Mouse (Mus musculus): ENCODE results near the gene Smpd3. TPM values are rescaled to one million over a fixed set of nuclear protein-coding genes. Genes with fewer than 3 reads are reported as not detected.
"Not testable (repeated sequence)": the region's sequence is repeated elsewhere in the genome, so short reads cannot be mapped to it uniquely, and the experiment has no call there.

The Smpd3 gene
- polyA plus RNA-seq, 1 experiment from 2014 or later: 0.54 TPM

DNA sequence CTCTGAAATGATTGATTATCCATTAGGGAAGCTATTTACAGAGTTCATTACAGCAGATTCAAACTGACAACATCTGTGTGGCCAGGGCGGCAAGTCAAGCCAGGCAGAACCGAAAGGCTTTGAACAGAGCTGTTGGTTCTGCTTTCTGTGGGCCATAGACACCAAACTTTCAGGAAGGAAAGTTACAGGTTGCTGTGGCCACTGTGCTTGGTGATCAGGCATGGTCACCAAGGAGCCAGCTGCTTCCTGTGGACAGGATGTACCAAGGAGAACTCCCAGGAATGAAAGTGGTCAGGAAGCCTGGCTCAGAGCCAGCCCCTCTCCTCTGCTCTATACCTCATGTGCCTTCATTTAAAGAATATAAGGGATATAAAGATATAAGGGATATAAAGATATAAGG, 30.2 kb downstream of the Smpd3 start:
- no peaks in the 10 kb centered on the region for H3K27me3 ChIP-seq
- no peak overlapping the region for H3K4me3 ChIP-seq (replicated peaks)
- no peaks in the 10 kb centered on the region for H3K9me3 ChIP-seq (replicated peaks)
- H3K36me3 ChIP-seq (replicated peaks): no peaks in the 10 kb centered on the region
- H3K4me1 ChIP-seq (replicated peaks): peaks cover 3% of the 10 kb centered on the region; the same call in 1 of the 2 replicates
- 31% methylated on average over 2 of the region's 2 CpGs for WGBS (ENCODE audit: insufficient replicate concordance)
- no peak overlapping the region for H3K27ac ChIP-seq (replicated peaks)
- H3K4me2 ChIP-seq: no peak overlapping the region
- no peak overlapping the region for H3K9ac ChIP-seq
- ATAC-seq (ENCODE audit: insufficient read depth): no peak

DNA sequence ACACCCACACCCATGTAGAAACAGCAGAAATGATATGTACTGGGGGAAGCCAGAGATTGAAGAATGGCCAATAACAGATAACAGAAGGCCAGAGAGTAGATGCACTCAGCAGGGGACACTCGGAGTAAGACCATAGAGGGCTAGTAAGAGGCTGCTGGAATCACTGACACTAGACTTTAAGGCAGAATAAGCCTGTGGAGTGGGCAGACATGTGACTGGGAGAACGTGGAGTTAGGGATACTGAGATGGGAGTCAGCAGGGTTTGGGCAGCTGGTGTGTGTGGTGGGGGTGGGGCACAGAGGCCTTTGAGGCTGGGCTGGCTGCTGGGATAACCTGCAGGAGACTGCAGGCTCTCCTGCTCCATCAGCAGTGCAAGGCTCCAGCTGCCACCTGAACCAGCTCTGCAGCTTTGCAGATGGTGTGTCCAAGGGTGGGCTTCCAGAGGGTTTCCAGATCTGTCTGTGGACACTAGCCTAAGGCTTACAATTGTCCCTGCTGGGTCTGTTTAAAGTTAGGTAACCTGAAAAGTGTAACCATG, 31.0 kb downstream of the Smpd3 start:
- H3K4me3 ChIP-seq (replicated peaks); H3K4me2 ChIP-seq; H3K9ac ChIP-seq; H3K36me3 ChIP-seq (replicated peaks); H3K27me3 ChIP-seq; H3K9me3 ChIP-seq (replicated peaks); ATAC-seq (ENCODE audit: insufficient read depth); H3K4me1 ChIP-seq (replicated peaks); H3K27ac ChIP-seq (replicated peaks): not testable (repeated sequence)
- 45% methylated on average over 2 of the region's 2 CpGs for WGBS (ENCODE audit: insufficient replicate concordance)

DNA sequence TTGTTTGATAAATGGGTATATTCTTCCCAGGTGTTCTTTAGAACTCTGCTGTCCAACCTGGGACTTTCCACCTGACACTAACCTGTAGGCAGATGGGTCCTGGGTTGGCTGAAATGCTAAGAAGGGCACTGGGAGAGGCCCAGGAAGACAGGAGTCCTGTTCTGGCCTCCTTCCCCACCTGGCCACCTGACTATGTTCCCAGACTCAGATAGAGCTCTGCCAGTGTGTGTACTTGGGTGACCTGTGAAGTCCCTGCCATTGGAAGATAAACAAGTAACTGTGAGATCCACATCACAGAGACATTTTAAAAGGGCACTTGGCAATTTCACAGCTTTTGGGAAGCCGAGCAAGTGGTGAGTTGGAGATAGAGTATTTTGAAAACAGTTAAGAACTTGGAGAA, 31.7 kb downstream of the Smpd3 start:
- Histone ChIP-seq H3K4me1 (replicated peaks) (peaks cover 3% of the 10 kb centered on the region; the same call in 1 of the 2 replicates), H3K27ac (replicated peaks) (no peak overlapping the region), H3K36me3 (replicated peaks) (no peaks in the 10 kb centered on the region), H3K27me3 (no peaks in the 10 kb centered on the region), H3K4me2 (no peak overlapping the region), H3K9me3 (replicated peaks) (no peaks in the 10 kb centered on the region), H3K9ac (no peak overlapping the region), H3K4me3 (replicated peaks) (no peak overlapping the region)
- ATAC-seq (ENCODE audit: insufficient read depth): no peak
- WGBS (ENCODE audit: insufficient replicate concordance): 41% methylated on average over 1 of the region's 1 CpGs

DNA sequence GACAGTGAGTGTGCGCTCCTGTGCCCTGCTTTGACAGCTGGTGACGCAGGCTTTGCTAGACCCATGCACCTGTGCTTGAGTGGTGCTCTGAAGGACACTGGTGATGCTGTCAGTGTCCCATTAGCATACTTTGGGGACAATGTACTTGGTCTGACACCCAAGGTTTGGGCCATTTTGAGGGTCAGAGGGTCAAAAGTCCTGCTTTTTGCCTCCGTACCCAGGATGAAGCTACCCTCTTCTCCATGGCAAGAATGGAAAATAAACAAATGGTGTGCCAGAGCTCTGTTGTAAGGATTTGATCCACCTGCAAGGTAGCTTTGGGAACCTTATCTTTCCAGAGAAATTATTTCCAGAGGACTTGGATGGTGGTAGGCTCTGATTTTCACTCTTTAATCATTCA, 32.5 kb downstream of the Smpd3 start:
- WGBS (ENCODE audit: insufficient replicate concordance): 71% methylated on average over 3 of the region's 3 CpGs
- Histone ChIP-seq H3K27ac (replicated peaks) (no peak overlapping the region), H3K36me3 (replicated peaks) (no peaks in the 10 kb centered on the region), H3K9me3 (replicated peaks) (no peaks in the 10 kb centered on the region), H3K27me3 (no peaks in the 10 kb centered on the region), H3K4me2 (no peak overlapping the region), H3K4me1 (replicated peaks) (peaks cover 3% of the 10 kb centered on the region; the same call in 1 of the 2 replicates), H3K4me3 (replicated peaks) (no peak overlapping the region), H3K9ac (no peak overlapping the region)
- no peak for ATAC-seq (ENCODE audit: insufficient read depth)

DNA sequence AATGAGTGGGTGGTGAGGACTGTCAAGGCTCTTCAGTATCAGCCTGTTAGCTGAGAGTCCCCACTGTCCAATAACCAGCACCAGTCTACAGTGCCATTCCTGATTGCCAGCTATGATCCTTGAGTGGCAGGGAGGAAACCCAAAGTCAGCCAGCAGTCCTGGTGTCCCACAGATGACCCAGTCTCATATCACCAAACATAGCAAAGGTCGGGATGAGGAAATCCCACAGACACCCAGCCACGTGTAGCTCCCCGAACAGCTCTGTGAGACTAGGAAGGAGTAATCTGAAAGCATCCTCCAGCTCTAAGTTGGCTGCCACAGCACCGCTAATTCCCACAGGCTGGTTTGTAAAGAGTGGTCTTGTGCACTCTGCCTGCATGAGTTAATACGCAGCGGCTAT, 33.5 kb downstream of the Smpd3 start:
- WGBS (ENCODE audit: insufficient replicate concordance): 52% methylated on average over 6 of the region's 6 CpGs
- Histone ChIP-seq H3K4me2 (no peak overlapping the region), H3K27ac (replicated peaks) (no peak overlapping the region), H3K9ac (no peak overlapping the region), H3K36me3 (replicated peaks) (no peaks in the 10 kb centered on the region), H3K4me1 (replicated peaks) (peaks cover 3% of the 10 kb centered on the region; the same call in 1 of the 2 replicates), H3K4me3 (replicated peaks) (no peak overlapping the region), H3K9me3 (replicated peaks) (no peaks in the 10 kb centered on the region), H3K27me3 (no peaks in the 10 kb centered on the region)
- ATAC-seq (ENCODE audit: insufficient read depth): no peak

DNA sequence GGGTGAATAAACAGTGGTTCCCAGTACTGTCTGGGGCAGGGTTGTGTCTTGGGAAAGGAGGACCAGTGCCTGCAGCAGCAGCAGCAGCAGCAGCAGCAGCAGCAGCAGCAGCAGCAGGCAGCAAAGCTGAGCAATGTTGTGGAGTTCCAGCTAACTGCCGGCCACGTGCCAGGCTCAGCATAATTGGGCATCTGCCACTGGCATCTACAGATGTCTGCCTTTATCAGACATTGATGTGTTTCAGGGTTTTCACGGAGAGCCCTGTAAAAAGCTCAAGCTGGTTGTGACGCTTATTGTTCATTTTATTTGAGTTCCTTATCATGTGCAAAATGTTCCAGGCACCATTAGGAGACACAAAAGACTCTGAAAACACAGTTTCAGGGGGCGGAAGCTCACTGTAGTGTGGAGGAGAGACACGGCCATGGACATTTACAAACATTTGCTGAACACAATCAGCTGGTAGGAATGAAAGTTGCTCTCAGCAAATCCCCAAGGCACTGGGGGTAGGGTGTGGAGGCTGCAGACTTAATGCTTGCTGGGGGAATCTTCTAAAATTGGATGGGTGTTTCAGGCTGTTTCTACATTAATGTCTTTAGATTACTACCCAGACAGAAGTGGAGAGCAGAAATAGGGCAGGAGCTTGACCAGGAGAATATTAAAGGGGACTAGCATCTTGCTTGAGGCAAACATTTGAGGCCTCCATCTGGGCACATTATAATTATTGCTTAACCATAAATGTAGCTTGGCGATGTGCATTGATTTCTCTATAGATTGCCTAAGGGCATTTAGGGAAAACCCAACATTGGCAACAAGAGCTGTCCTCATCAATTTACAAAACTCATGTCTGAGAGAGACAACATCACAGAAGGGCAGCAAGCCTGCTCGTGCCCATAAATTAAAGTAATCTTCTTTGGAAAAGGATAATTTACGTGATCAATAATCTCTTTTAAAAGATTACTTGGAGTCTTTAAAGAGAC, 36.8 kb downstream of the Smpd3 start:
- Histone ChIP-seq H3K36me3 (replicated peaks) (no peaks in the 10 kb centered on the region), H3K4me2 (no peak overlapping the region), H3K4me1 (replicated peaks) (no peaks in the 10 kb centered on the region), H3K4me3 (replicated peaks) (no peak overlapping the region), H3K9ac (no peak overlapping the region), H3K27ac (replicated peaks) (no peak overlapping the region), H3K9me3 (replicated peaks) (no peaks in the 10 kb centered on the region), H3K27me3 (no peaks in the 10 kb centered on the region)
- WGBS (ENCODE audit: insufficient replicate concordance): 55% methylated on average over 9 of the region's 9 CpGs
- no peak for ATAC-seq (ENCODE audit: insufficient read depth)

DNA sequence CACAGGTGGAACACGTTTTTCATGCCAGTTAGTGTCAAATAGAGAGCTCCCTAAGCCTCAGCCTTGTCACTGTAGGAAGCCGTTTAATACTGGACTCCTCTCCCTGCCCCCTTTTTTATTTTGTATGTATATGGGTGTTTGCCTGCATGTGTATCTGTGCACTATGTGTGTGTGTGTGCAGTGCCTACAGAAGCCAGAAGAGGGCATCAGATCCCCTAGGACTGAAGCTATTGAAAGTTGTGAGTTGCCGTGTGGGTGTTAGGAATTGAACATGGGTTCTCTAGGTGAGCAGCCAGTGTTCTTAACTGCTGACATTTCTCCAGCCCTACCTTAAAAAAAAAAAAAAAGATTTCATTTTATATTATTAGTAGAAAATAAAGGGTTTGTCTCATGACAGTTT, 38.1 kb downstream of the Smpd3 start:
- Histone ChIP-seq H3K27me3 (no peaks in the 10 kb centered on the region), H3K9me3 (replicated peaks) (no peaks in the 10 kb centered on the region), H3K27ac (replicated peaks) (no peak overlapping the region), H3K9ac (no peak overlapping the region), H3K4me1 (replicated peaks) (no peaks in the 10 kb centered on the region), H3K36me3 (replicated peaks) (no peaks in the 10 kb centered on the region), H3K4me3 (replicated peaks) (no peak overlapping the region), H3K4me2 (no peak overlapping the region)
- ATAC-seq (ENCODE audit: insufficient read depth): no peak
- 59% methylated on average over 3 of the region's 3 CpGs for WGBS (ENCODE audit: insufficient replicate concordance)

DNA sequence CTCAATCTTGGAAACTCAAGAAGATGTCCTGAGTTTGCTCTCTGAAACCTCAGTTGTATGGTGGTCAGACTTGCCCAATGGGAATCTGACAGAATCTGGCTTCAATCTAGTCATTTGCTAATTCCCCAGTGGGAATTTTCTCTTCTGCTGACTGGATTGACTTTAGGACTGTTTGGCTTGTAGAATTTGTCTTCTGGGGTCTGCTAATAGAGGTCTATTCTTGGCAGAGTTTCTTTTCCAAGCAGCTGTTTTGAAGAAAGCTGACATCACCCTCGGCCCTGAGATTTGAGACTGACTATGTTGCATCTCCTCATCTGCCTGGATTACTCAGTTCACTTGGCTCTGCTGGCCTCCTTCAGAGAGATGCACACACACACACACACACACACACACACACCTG, 38.9 kb downstream of the Smpd3 start:
- no peak overlapping the region for H3K27ac ChIP-seq (replicated peaks)
- H3K4me3 ChIP-seq (replicated peaks): no peak overlapping the region
- no peaks in the 10 kb centered on the region for H3K27me3 ChIP-seq
- H3K4me1 ChIP-seq (replicated peaks): no peaks in the 10 kb centered on the region
- 30% methylated on average over 1 of the region's 1 CpGs for WGBS (ENCODE audit: insufficient replicate concordance)
- no peaks in the 10 kb centered on the region for H3K9me3 ChIP-seq (replicated peaks)
- H3K9ac ChIP-seq: no peak overlapping the region
- no peak for ATAC-seq (ENCODE audit: insufficient read depth)
- no peak overlapping the region for H3K4me2 ChIP-seq
- no peaks in the 10 kb centered on the region for H3K36me3 ChIP-seq (replicated peaks)

DNA sequence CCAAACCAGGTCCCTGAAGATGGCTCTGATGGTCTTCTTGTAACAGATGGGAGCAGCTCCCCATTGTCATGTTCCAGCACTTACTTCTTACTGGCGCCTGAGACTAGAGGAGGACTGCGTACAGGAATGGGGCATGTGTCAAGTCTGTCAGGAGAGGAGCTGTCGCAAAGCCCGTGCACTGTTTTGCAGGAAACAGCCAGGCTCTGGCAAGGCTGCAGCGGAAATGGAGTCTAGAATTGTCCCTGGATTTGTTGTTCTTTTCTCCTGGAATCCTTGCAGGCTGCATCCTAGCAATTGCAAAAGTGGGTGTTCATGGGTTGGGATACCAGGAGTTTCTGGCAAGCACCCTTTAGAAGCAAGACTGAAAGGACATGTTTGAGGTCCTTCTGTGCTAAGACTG, 39.5 kb downstream of the Smpd3 start:
- ATAC-seq (ENCODE audit: insufficient read depth): no peak
- Histone ChIP-seq H3K4me1 (replicated peaks) (no peaks in the 10 kb centered on the region), H3K36me3 (replicated peaks) (no peaks in the 10 kb centered on the region), H3K4me3 (replicated peaks) (no peak overlapping the region), H3K27me3 (no peaks in the 10 kb centered on the region), H3K9ac (no peak overlapping the region), H3K4me2 (no peak overlapping the region), H3K27ac (replicated peaks) (no peak overlapping the region), H3K9me3 (replicated peaks) (no peaks in the 10 kb centered on the region)
- 42% methylated on average over 5 of the region's 5 CpGs for WGBS (ENCODE audit: insufficient replicate concordance)

DNA sequence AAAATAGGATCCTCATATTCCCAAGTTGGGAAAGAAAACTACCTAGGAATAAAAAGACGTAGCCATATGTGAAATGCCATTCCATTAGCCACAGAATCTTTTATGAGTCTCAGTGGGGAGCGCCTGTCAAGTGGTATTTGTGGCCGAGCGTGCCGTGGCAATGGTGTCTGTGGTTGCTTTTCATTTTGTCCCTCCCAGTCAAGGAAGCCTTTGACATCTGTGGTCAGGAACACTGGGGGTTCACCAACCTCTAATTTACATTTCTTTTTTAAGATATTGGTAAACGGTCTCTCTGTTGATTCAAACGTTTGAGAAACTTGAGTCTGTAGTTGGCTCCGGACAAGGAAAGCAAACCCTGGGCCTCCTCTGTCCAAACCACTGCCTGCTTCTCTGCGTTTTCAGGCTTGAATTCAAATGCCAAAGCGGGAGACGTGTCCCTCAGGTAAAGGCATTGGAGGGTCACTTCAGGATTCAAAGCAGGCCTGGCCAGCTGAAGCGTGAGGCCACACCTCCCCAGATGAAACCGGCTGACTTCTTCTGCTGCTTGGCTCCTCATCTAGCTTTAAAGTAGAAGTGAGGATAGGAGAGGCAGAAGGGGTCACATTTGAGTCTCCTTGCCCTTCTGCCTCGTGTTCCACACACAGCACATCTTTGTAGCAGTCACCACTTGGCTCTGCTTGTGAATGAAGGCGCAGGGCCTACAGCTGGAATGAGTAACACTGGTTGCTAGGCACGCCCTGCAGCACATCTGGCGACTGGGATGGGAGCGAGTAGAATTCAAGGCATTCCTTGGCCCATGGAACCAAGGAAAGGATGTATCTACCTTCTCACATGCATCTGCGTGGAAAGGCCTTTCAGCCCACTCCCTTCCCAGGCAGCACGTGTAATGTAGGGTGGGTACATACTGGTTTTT, 45.0 kb downstream of the Smpd3 start:
- no peaks in the 10 kb centered on the region for H3K9me3 ChIP-seq (replicated peaks)
- no peak overlapping the region for H3K4me3 ChIP-seq (replicated peaks)
- no peak overlapping the region for H3K4me2 ChIP-seq
- H3K36me3 ChIP-seq (replicated peaks): no peaks in the 10 kb centered on the region
- H3K4me1 ChIP-seq (replicated peaks): no peaks in the 10 kb centered on the region
- no peaks in the 10 kb centered on the region for H3K27me3 ChIP-seq
- no peak for ATAC-seq (ENCODE audit: insufficient read depth)
- WGBS (ENCODE audit: insufficient replicate concordance): 32% methylated on average over 20 of the region's 20 CpGs
- no peak overlapping the region for H3K27ac ChIP-seq (replicated peaks)
- H3K9ac ChIP-seq: no peak overlapping the region

DNA sequence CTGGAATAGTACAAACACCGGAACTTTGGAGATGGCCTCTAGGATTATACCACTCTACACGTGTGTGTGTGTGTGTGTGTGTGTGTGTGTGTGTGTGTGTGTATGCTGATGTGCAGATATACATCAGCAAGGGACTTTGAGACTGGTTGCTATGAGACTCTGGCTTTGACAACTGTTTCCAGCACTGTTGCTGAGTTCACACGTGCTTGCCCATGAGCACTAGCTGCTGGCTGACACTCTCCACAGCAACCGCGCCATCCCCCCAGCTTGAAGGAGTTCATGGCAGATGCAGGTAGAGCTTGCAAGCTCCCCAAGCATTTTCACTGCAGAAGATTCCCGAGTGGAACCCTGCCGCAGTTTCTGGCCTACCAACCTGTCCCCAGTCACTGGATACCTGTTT, 48.3 kb downstream of the Smpd3 start:
- Histone ChIP-seq H3K9me3 (replicated peaks) (no peaks in the 10 kb centered on the region), H3K4me3 (replicated peaks) (no peak overlapping the region), H3K27me3 (no peaks in the 10 kb centered on the region), H3K36me3 (replicated peaks) (no peaks in the 10 kb centered on the region), H3K27ac (replicated peaks) (no peak overlapping the region), H3K4me1 (replicated peaks) (no peaks in the 10 kb centered on the region; the same call in 1 of the 2 replicates), H3K4me2 (no peak overlapping the region), H3K9ac (no peak overlapping the region)
- no peak for ATAC-seq (ENCODE audit: insufficient read depth)
- WGBS (ENCODE audit: insufficient replicate concordance): 51% methylated on average over 7 of the region's 7 CpGs
